Mouse (Mus musculus) kidney, adult 2 months (tissue): ENCODE measurements around the gene Smpd2.

Source experiments
- CTCF ChIP-seq: fragments of 200-500 bp; conservative IDR thresholded peaks from 2 replicates; pipeline ENCODE4 v1.5.1; 2011; ENCODE audit warnings: low read depth, mild to moderate bottlenecking, control low read depth, low read length, moderate library complexity, mixed read lengths; ENCODE audit not compliant: insufficient read depth, insufficient read length
- POLR2A ChIP-seq: fragments of 200-500 bp; IDR thresholded peaks from one replicate; pipeline ENCODE4 v1.6.1; 2011; ENCODE audit warnings: low read depth, low read length, control low read depth

DNA sequence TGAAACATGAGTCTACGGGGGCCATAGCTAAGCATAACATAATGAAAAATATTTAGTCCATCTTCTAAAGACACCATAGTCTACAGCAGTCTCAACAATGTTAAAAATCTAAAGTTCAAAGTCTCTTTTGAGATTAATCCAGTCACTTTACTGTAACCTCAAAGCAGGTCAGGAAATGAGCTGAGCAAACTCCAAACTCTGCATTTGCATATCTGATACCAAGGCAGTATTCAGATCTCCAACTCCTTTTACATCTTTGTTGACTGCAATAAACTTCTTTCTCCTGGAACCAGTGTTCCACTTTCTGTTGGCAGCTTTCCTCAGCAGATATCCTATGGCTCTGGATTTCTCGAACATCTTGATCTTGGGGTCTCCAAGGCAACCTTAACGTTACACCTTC, 19.5 kb downstream of the Smpd2 start:
- TF ChIP-seq CTCF (no peak), POLR2A (no peak)
